Mouse (Mus musculus): ENCODE measurements around the gene Tlr8. TPM values are rescaled to one million over a fixed set of nuclear protein-coding genes. Genes with fewer than 3 reads are reported as not detected.
"Not testable (repeated sequence)": the region's sequence is repeated elsewhere in the genome, so short reads cannot be mapped to it uniquely, and the experiment has no call there.

Tlr8 gene
- total RNA-seq (2021): under 1 TPM; 0.21 to 0.54 TPM
- long read RNA-seq, experiment 1: 0 reads
- long read RNA-seq, experiment 2: 0 reads

DNA sequence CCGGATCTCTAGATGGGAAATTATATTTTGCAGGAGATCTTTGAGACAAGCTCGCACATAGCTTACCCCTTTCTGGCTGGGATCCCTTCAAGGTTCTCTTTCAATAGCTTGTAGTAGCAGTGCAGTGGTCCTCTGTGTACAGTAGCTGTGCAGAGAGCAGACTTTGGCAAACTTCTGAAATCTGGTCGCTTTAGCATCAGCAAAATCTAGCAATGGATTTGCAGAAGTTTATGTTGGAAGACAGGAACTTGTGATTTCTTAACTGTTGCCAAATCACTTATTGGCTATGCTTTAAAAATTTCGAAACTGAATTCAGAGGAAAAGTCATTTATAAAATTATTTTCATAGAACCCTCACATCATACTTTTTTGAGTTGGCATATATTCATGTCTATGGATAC is at the start of gene Tlr8:
TSS of gene Tlr8 (minus strand) at position 244 of the 400 bp plus-strand sequence.
- no peak for DNase-seq (ENCODE audit: low spot score in 2 of 2)

DNA sequence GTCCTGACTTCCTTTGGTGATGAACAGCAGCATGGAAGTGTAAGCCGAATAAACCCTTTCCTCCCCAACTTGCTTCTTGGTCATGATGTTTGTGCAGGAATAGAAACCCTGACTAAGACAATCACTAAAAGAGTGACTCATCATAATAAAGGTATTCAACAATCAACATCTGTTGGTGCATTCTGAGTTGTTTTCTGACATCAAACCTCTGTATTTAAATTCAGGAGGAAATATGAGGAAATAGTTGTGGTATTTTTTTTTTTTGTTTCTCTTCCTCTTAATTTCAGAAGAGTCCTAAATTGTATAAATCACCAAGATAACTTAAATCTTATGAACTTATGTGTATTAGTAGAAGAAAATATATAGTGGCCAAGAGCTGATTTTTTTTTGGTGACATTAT is 37.9 kb upstream of the Tlr8 start:
- not testable (repeated sequence) for DNase-seq (ENCODE audit: low spot score in 2 of 2)

DNA sequence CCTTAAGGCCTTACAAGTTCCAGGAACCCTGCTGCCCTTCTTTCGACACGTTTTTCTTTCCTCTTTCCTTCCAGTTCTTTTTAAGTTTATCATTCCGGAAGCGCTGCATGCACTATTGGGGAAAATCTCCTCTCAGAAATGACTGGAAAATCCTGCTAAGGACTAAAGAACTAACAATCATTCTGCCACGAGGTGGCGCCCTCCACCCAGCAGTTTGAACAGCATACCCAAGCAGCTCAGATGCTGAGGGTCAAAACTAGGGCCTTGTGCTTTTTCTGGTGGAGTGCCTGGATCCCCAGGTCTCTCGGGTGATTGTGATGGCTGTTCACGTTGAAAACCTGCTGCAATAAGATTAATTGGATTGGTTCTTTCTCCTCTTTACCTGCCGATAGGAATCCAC is 12.8 kb upstream of the Tlr8 start:
- DNase-seq (ENCODE audit: low spot score in 2 of 2): peak; percentile 62 to 71

DNA sequence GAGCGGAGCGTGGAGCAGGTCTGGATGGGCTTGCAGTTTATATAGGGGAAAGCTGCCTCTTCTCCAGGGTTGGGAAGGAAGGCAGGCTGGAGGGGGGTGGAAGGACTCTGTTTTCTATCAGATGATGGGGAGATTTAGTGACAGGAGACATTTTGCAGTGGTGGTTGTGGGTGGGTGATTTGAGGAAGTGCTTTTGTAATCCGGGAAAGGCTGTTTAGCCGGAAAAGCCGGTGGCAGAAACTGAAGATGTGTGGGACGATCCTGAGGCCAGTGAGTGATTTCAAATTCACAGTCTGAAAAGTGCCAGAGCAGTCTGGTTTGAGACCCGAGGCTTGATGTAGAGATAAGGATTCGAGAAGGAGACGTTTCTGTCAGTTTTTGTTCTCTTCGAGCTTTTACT is 12.4 kb upstream of the Tlr8 start:
- no peak for DNase-seq (ENCODE audit: low spot score in 2 of 2)

DNA sequence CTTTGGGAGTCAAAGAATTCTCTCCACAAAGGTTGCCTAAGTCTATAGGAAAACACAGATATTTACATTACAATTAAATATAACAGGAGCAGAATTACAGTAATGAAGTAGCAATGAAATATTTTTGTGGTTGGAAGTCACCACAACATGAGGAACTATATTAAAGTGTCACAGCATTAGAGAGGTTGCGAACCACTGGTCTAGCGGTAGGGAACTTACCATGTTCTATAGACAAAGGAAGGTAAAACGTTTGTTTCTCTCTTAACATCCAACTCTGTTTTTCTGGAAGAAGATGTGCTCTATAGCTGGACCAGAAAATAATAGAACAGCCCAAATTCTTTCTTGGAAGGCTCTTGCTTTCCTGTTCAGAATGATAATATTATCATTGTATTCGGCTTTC is 599 bp downstream of the Tlr8 start:
- DNase-seq (ENCODE audit: low spot score in 2 of 2): no peak

DNA sequence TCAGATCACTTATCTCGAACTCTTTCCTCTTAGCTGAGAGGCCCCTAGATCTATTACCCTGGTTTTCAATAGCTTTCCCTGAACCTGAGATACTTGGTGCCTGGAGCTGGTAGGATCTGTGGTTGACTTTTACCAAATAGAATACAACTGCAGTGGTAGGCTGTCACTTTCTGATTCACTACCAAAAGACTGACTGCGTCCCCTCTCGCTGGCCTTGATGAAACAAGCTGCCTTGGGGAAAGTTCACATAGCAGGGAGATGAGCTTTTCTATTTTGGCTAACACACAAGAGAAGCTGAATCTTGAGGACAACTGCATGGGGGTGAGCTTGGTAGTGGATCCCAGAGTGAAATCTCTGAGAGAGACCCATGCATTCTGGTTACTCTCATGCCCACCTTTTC is 22.4 kb downstream of the Tlr8 start:
- no peak for DNase-seq (ENCODE audit: low spot score in 2 of 2)

DNA sequence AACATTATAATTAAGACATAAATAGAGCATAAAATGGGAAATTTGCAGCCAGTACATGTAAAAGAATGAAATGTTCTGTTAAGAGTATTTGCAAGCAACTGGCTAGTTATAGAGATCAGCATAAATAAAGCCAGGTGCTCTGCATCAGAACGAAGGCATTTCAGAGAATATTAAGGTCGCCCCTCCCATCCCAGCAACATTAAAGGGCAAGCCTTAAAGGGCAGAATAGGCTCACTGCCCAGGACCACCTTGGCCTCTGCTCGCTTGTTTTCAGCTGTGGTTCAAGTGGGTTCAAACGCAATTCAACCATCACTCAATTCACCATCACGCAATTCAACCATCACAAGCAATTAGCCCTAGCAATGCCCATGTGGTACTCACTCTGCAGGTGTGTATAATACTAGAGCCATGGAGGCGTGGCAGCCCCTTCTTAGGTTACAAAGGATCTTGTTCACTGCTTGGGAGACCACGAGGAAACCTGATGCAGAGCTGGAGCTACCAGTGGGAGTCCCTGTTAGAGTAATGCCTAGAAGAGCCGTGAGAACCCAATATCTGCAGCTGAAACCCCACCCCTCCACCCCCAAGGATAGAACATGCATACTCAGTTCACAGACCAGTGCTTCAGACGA is 24.7 kb downstream of the Tlr8 start:
- no peak for DNase-seq (ENCODE audit: low spot score in 2 of 2)

DNA sequence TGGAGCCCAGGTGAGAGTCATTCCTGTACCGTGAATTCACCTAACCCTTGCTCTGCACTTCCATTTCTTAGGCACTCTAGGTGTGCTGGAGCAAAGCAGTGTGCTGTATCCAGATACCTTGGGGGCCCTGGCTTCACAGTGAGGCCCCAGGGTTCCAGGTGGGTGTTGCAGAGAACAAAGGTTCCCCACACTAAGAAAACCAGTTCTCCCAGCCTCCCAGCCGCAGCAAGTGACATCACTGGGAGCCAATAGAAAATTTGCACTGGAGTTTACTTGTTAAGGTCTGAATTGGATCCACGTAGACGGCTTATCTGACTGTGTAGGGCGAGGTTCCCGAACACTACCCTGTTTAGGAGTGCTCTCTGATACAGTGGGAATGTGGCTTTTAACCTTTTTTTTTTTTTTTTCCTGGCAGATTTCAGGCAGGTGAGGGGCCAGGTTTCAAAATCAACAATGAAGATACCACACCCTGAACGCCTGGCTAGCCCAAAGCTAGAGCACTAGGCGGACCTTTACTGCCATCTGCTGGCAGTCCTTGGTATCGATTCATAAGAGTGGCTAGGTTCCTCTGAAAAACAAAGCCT is 30.9 kb downstream of the Tlr8 start:
- peak; percentile 67 to 79 for DNase-seq (ENCODE audit: low spot score in 2 of 2)

DNA sequence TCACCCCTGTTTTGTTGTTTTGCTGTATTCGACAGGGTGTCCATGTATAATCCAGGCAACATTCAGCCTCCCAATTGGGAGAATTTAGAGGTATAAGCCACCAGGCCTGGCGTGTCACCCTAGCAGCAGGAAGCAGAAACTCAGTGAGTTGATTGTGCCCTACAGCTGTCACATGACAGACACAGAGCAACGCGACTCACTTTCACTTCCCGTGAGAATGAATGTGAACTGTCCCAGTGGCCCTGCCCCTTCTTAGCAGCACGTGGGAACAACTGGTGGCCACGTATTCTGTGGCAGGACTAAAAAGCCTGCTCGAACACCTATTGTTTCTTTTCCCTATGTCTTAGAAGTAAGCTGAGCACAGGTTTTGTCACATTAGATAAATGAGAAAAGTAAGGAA is 33.0 kb downstream of the Tlr8 start:
- no peak for DNase-seq (ENCODE audit: low spot score in 2 of 2)

DNA sequence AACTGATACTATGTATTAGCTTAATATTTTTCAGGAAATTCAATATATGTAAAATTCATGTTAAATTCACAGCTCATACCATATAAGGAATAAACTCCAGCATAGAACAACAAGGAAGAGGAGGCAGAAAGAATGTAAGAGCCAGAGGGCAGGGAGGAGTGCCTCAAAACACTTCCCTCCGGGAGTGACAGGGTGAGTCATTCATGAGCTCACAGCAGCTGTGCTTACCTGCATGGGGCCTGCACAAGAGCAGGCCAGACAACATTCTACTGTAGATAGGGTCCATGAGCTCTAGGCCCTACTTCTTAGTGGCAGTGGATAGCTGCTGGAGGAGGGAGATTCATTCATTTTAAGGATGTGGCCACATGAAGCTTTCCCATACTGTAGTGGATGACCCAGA is 34.3 kb downstream of the Tlr8 start:
- DNase-seq (ENCODE audit: low spot score in 2 of 2): no peak

DNA sequence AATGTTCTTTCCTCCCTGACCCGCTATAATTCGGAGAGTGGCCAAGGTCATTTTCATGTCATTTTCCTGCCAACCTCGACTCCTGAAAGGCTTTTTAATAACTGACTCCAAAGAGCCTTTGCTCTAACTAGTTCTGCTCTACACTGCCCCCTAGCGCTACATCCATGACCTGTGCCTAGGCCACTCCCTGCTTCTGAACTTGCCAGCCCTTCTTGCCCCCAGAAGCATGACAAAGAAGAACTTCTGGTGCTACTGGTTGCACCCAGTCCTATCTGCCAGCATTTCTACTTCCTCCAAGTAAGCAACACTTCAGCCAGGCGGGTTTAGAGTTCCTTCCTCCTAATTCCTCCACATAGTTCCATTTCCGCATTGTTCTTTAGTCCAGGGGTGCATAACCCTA is 34.9 kb downstream of the Tlr8 start:
- peak in 1 of 2 experiments; percentile 53 for DNase-seq (ENCODE audit: low spot score in 2 of 2)

DNA sequence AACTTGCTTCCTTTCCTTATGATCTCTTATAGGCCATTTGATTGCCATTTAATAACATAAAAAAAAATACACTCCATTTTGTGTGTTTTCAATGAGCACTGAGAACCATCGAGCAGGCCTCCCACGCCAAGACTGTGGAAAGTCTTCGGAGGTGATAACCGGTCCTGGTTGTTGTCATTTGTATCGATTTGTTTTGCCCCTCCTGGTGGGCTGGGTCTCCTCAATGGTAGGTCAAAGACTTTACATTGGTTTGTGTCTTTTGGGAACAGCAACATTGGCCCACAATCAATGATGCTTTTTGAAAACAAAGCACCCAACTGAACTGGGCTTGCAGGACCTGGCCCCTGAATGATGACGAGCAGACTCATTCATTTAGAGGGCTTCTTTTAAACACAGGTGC is 36.4 kb downstream of the Tlr8 start:
- no peak for DNase-seq (ENCODE audit: low spot score in 2 of 2)

DNA sequence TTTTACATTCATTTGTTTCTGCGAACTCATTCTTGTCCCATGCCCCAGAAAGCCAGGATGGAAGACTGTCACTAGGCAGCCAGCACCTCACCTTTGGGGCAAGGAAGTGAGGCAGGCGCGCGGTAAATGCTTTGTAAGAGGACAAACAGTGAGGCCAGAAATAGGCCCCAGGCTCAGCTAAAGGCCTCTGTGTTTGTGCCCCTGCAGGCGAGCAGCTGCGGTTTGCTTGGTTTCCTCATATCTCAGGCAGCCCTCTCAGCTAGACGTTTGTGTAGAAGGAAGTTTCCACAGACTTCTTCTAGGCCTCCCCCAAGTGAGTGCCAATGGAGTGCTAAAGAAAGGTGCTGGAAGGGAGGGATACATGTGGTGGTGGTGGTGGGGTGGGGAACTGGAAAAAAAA is 37.0 kb downstream of the Tlr8 start:
- DNase-seq (ENCODE audit: low spot score in 2 of 2): no peak

DNA sequence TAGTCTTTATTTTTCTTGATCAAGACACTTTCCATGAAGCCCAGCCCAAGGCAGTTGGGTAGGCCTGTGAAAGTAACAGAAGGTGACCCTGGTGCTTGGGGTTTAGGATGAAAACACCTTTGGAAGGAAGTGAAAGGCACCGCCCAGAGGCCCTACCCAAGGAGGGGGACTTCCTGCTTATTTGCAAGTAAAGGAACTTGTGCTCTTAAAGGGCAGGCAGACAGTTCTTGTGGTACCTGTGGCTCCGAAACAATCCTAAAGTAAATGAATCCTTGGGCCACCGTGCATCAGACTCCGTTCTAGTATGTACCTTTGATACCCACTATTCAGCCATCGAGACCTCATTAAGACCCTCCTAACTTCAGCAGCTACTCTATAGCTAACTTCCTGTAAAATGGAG is 37.6 kb downstream of the Tlr8 start:
- no peak for DNase-seq (ENCODE audit: low spot score in 2 of 2)

DNA sequence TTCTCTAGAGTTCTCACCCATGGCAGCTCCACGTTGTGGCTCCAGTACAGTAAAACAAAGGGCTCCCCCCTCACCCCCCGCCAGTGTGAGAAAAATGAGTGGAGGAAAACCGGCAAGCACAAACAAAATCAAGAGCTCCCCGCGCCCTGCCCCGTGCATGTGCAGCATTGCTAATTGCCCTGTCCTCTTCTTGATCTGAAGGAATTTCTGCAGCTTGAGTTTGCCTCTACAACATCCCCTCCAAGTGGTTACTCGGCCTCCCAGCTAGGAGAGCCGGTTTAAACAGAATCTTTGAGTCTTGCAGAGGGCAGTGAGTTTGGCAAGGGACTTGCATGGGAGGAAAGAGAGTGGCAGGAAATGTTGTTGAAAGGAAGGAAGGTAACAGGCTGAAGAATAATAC is 51.4 kb downstream of the Tlr8 start:
- DNase-seq (ENCODE audit: low spot score in 2 of 2): peak in 1 of 2 experiments; percentile 23

DNA sequence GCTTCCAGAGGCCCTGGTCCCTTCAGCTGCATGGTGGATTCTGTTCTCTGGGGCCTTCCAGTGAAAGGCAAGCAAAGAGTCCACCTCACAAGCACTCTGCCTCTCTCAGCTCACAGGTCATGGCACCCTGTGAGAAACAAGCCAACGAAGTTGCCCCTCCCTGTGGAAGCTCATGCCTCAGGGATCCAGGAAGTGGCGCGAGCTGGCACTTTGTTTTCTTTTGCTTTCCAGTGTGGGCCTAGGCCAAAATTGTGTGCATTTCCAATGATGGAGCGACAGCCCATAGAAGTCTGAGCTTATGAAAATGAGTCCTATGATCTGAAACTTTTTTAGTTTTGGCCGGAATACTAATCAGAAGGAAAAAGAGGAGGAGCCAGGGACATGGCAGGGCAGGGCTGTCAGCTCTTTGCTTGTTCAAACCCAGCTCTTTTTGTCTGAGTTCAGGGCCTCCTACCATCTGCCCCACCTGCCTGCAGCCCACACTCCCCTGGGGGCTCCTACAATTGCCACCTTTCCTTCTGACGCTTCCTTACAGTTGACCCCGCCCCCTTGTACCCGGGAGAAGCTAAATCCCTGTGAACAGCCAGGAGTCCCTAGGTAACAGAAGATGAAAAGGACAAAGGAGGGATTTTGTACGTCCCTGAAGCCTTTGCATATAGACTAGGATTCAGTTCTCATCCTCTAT is 52.1 kb downstream of the Tlr8 start:
- no peak for DNase-seq (ENCODE audit: low spot score in 2 of 2)

DNA sequence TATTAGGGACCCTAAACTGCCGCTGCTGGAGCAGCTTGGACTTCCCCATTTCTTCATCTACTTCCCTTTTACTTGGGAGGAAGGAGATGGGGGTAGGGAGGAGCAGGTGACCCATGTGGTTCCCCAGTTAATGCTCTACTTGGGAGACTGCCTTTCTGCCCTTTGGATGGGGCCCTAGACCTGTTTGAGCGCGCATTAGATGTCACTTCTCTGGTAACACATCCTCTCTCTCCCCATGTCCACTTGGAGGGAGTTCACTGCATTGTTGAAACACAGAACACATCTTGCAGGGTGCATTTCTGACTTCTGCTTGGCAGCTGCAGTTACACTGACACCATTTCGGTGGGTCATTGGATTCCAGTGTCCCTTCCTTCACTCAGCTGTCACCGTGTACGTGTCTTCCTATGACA is 53.8 kb downstream of the Tlr8 start:
- DNase-seq (ENCODE audit: low spot score in 2 of 2): no peak

DNA sequence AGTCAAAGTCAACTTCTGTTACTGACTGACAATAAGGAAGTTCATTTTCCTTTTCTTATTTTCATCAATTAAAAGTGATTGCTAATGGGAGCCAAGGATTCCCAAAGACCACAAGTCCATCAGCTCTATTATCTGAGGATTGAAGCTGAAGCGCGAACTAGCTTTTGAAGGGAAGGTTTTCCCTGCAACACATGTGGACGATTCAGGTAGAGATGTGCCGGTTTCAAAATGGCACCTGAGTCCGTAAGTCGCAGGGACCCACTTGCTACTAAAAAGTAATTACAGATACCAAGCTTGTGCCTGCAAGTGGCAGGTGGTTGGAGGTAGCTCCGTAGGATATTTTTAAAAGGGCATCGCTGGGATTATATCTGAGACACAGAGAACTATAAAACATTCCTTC is 54.3 kb downstream of the Tlr8 start:
- DNase-seq (ENCODE audit: low spot score in 2 of 2): no peak

DNA sequence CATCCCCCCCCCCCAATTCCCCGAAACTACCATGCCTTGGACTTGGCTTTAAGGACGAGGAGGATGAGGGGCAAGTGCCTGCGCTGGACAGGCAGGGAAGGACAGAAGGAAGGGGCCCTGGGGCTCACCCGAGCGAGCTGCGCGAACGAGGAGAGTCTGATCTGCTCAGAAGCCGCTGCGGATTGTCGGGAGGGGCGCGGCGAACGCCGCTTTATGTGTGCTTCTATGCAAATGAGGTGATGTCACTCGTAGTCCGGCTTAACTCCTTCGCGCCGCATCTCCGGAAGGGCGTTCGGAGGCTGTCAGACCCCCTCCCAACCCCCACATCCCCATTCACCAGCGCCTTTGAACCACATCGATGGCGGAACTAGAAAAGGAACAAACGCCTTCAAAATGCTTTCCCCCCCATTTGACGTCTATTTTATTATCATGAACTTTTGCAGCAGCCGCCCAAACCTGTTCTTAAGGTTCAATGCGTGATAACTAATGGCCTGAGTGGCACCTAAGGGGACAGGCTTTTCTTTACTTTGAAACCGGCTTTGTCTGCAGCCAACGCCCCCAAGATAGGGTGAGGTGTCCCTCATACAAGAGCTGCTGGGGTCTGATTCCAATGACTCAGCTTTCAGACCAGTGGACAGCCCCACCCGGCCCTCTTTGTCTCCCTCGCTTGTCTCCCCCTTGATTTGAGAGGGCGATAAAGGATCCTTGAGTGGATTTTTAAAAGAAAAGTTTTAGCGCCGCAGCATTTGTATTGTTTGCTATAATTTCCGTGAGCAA is 55.0 kb downstream of the Tlr8 start, which contains the start of gene Tmsb4x:
TSS of gene Tmsb4x (minus strand) at position 338 of the 777 bp plus-strand sequence.
- peak; percentile 70 to 78 for DNase-seq (ENCODE audit: low spot score in 2 of 2)

DNA sequence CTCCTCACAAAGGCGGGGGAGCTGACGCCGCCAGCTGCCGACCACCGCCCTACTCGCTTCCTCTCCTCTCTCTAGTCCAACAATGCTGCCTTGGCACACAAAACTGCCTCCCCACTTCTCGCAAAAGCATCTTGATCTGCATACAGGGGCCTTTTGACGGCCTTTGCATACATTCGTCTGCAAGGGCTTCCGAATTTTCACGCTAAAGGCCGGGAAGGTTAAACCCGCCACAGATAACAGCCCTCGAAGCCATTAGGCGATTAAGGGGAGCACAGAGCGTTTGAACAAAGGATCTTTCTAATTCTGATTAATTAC is 55.7 kb downstream of the Tlr8 start:
- peak in 1 of 2 experiments; percentile 20 for DNase-seq (ENCODE audit: low spot score in 2 of 2)

DNA sequence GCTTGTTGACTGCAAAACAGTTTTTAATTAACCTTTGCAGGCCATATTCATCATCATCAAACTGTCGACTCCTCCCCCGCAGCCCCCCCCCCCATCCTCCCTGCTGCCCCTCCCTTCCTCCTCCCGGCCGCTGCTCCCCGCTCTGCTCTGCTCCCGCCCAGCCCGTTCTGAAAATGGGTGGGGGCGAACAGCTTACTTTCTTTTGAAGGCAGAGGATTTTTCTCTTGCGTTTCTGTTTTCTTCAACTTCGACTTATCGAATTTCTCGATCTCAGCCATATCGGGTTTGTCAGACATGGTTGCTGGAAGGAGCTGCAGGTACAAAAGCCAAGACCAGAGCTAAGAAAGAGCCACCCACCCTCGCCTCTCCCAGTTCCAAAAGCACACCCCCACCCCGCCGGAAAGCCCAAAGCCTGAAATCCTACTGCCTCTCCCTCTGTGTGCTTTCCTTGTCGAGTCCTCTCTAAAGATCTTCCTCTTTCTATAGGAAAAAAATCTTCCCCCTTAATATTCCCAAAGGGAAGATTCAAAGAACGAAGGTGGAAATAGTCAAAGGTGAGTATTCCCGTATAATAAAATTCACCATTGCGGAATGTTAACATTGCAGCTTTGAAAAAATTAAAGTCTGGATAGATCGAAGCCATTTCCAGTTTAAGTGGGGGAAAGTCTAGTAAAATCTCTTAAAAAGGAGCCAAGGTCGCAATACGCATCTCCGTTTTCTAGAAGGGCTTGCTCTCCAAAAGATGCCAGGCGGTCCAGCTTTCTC is 56.2 kb downstream of the Tlr8 start:
- peak in 1 of 2 experiments; percentile 11 for DNase-seq (ENCODE audit: low spot score in 2 of 2)
